Mouse (Mus musculus): Measurements from ENCODE around the gene Pfkfb3.

The Pfkfb3 gene

DNA sequence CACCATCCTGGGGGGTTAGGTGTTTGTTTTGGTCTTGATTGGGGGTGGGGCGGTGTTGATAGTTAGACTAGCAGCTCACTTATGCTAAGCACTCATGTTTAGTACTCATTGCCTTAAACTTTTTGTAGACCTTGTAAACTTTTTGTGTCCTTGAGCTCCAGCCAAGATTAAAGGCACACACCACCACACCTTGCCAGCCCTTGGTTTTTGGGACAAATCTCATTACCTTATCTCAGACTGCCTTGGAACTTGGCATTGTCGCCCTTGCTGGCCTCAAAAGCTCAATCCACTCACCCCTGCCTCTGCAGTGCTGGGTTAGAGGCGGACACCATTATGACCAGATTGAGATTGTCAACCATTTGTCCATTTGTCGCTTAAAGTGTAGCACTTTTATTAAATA lies 125.3 kb downstream of the Pfkfb3 start:
- no peak for DNase-seq (ENCODE audit: low spot score)

- DNase-seq (ENCODE audit: low spot score), result no peak
These were observed 126.3 kb downstream of the Pfkfb3 start for GRCm38 (mm10) chr2:11427596-11427995.

- peak; percentile 23 for DNase-seq (ENCODE audit: low spot score)
These were observed 127.5 kb downstream of the Pfkfb3 start for GRCm38 (mm10) chr2:11426379-11426778.

DNA sequence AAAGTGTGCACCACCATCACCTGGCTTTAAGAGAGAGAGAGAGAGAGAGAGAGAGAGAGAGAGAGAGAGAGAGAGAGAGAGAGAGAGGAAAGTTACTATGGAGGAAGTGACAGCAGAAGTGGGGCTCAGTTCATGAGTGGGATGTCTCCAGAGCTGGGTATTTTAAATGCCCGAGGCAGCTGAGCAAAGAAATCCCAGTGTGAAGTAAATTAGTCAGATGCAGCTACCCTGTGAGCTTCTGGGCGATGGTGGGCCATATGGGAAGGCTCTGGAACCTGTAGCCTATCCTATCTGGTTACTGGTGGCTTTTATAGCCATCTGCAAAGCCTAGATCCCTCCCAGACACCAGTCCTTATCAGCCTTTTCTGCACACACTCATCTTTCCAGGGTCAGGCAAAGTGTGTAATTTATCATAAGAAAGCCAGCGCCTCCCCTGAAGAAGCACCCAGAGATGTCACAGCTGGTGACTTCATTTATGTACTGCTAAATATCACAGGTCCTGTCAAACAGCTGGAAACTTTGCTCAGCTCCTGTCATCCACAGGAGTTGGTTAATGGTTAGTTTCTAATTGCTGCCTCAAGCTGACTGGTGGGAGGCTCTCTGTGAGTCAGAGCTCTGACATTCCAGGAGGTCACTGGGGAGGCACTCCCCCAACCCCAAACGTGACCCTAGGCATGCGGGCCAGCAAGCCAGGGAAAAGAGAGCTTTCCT lies 128.3 kb downstream of the Pfkfb3 start:
- DNase-seq (ENCODE audit: low spot score), result peak; percentile 81

- no peak for DNase-seq (ENCODE audit: low spot score)
These were observed 129.6 kb downstream of the Pfkfb3 start for GRCm38 (mm10) chr2:11424252-11424651.

DNA sequence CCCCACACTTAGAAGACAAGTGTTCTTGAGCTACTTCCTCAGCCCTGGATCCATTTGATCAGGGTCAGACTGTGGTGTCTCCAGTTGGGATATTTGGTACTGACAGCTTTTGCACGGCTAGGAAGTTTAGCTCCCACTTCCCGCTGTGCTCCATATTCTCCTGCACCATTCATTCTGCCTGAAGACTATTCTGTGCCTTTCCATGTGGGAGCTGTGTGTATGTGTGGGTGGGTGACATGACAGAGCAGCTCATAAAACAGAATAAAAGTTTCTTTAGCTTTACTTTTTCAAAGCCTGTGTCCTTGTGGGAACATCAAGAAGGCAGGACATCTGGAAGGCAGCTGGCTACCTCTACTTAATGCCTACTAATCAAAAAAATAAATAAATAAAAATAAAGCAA lies 130.5 kb downstream of the Pfkfb3 start:
- DNase-seq (ENCODE audit: low spot score), result no peak

GRCm38 (mm10) chr2:11422384-11422783 lies 131.5 kb downstream of the Pfkfb3 start:
- no peak for DNase-seq (ENCODE audit: low spot score)

All from yolk sac, embryonic 10.5 days (tissue).